Mouse (Mus musculus): ENCODE measurements around the gene Mast1.

The Mast1 gene

DNA sequence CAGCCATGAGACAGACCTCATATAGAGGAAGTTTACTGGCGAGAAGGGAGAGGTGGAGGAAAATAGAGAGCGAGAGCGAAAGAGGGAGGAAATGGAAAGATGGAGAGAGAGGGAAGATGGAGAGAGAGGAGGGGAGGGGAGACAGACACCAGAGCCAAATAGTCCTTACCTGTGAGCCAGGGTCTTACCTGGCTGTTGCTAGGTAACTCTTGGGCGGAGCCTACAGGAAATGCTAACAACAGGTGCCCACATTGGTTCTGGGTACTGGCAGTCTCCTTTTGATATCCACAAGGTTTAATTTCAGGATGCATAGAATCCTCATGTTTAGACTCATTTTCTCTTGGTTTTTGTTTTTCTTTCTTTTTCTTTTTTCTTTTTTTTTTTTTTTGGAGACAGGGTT is 64.1 kb downstream of the Mast1 start:
- no peak for DNase-seq (ENCODE audit: low spot score)

DNA sequence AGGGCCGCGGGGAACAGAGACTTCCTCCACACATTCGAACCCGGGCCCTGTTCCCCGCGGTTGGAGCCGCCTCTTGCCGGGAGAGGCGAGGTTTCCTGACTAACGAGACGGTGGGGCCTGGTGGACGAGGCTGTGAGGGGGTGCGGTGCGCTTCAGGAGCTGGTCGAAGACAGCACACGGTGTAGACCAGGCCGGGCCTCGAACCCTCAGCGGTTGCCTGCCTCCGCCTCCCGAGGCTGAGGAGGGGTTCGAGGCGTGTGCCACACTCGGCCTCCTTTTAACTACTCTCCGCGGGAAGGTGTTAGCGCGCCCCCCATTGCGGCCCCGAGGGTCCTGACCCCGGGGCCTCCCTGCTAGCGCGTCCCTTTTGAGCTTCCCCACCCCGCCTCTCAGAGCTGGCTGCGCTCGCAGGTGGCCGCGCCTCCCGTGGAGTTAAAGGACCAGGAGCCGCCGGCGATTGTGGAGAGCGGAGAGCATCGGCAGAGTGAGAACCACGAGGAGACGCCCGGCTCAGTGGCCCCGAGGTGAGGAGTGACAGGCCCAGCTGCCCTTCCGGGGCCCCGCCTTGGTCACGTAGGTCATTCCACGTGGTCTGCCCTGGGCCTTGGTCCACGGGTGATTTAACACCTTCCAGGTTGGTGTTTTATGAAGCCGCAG is 64.7 kb downstream of the Mast1 start:
- peak; percentile 23 for DNase-seq (ENCODE audit: low spot score)

DNA sequence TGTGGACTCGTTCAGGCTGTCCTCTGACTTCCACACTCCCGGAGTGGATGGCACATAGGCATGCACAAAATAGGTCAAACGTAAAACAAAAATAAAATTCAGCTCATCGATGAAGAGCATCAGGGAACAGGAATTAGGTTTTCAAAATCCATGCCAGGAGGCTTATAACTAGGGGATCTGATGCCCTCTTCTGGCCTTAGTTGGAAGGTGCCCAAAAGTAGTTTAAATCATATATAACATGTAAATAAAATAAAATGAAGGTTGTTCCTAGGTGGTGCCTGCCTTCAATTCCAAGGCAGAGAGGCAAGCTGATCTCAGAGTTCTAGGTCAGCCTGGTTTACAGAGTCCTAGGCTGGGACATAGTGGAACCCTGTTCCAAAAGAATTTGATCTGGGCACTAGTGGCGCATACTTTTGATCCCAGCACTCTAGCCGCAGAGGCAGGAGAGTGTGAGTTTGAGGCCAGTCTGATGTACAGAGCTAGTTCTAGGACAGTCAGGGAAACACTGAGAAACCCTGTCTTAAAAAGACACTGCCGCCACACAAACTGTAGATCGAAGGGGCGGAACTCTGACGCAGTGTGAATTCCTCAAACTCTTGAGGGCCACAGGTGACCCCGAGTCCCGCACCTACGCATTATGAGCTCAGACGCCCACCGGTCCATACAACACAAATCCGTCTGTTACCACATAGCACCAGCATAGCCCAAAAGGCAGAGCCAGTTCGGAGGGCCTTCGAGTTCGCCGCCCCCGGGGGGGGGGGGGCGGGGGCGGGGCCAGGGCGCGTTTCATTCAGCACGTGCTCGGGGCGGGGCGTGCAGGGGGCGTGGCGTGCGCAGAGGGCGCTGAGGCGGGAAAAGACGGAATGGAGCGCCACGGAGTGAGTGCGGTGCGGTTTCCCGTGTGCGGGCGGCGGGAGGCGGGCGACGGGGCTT is 65.5 kb downstream of the Mast1 start, which contains the start of gene Syce2:
Gene Syce2 (plus strand): TSS at position 736 of the 933 bp plus-strand sequence.
- peak; percentile 84 for DNase-seq (ENCODE audit: low spot score)

All from T-cell, adult 2 months (primary cell).